9 mouse cellular contexts compared by ENCODE assay signal in genomic region chr10:19936961-19937708, GRCm38 (mm10). TPM values are rescaled to one million over a fixed set of nuclear protein-coding genes. Genes with fewer than 3 reads are reported as not detected.
DNase-seq lines count a peak whose midpoint lies in the region; ATAC-seq lines count a peak whose summit lies in the region.
"Had no signal": no experiment of that assay in that cellular context is flagged by ENCODE, and none has a peak within 500 bp of the region (broad histone marks: within the 10 kb centered on the region; RNA-seq: fewer than 3 reads in every experiment).

No protein-coding gene starts in this region.

- no peaks in the 10 kb centered on the region for H3K27me3 ChIP-seq in heart, embryonic 15.5 days
- no peaks in the 10 kb centered on the region for H3K27me3 ChIP-seq in intestine, embryonic 15.5 days (replicated peaks)
- no peaks in the 10 kb centered on the region for H3K27me3 ChIP-seq in stomach, embryonic 14.5 days (ENCODE audit: control insufficient read depth, insufficient read depth, low read length)

- H3K27ac ChIP-seq in heart, embryonic 15.5 days: 0 out of 2 replicates have a peak overlapping the region, but pooled peaks have one; percentile 9
- no peak overlapping the region for H3K27ac ChIP-seq in intestine, embryonic 15.5 days
- H3K27ac ChIP-seq in stomach, embryonic 14.5 days (ENCODE audit: low read length): no peak overlapping the region

- H3K4me1 ChIP-seq in heart, embryonic 15.5 days (replicated peaks): peaks cover 47% of the 10 kb centered on the region
- peaks cover 19% of the 10 kb centered on the region for H3K4me1 ChIP-seq in intestine, embryonic 15.5 days (replicated peaks)
- H3K4me1 ChIP-seq in stomach, embryonic 14.5 days (ENCODE audit: control insufficient read depth, insufficient read depth, low read length): peaks cover 25% of the 10 kb centered on the region; the same call in 1 of the 2 replicates

- no peak for ATAC-seq in heart, embryonic 15.5 days (replicated peaks; ENCODE audit: insufficient number of reproducible peaks, insufficient read depth, low FRiP score, low read depth)
- ATAC-seq in intestine, embryonic 15.5 days: no peak
- ATAC-seq in stomach, embryonic 14.5 days (ENCODE audit: insufficient number of reproducible peaks, insufficient read depth, low FRiP score, low read depth): no peak

- H3K36me3 ChIP-seq in heart, embryonic 15.5 days: no peaks in the 10 kb centered on the region
- no peaks in the 10 kb centered on the region for H3K36me3 ChIP-seq in intestine, embryonic 15.5 days
- no peaks in the 10 kb centered on the region for H3K36me3 ChIP-seq in stomach, embryonic 14.5 days (ENCODE audit: control insufficient read depth, insufficient read depth, low read length)

- no peaks in the 10 kb centered on the region for H3K9me3 ChIP-seq in heart, embryonic 15.5 days (replicated peaks)
- no peaks in the 10 kb centered on the region for H3K9me3 ChIP-seq in intestine, embryonic 15.5 days
- no peaks in the 10 kb centered on the region for H3K9me3 ChIP-seq in stomach, embryonic 14.5 days (ENCODE audit: control insufficient read depth, low read depth, low read length)

- H3K9ac ChIP-seq in heart, embryonic 15.5 days: no peak overlapping the region
- H3K9ac ChIP-seq in intestine, embryonic 15.5 days: no peak overlapping the region
- no peak overlapping the region for H3K9ac ChIP-seq in stomach, embryonic 14.5 days (replicated peaks; ENCODE audit: low read depth, low read length)

- intact Hi-C loops in heart, postnatal 36 days (cut with DNase I): loop anchor here (10.0 kb wide), 1 partner anchor 68 kb away; no protein-coding TSS in a partner anchor

- H3K4me3 ChIP-seq in heart, embryonic 15.5 days: peak overlapping the region; percentile 24
- no peak overlapping the region for H3K4me3 ChIP-seq in intestine, embryonic 15.5 days (replicated peaks)
- no peak overlapping the region for H3K4me3 ChIP-seq in stomach, embryonic 14.5 days (ENCODE audit: low read depth, low read length)

- H3K4me2 ChIP-seq in heart, embryonic 15.5 days: peak overlapping the region; percentile 43
- peak overlapping the region; percentile 26; the same call in 1 of the 2 replicates for H3K4me2 ChIP-seq in intestine, embryonic 15.5 days (replicated peaks)
- H3K4me2 ChIP-seq in stomach, embryonic 14.5 days (replicated peaks; ENCODE audit: low read depth, low read length): peak overlapping the region; percentile 19; the same call in 1 of the 2 replicates

- 62% methylated on average over 9 of the region's 9 CpGs for WGBS in heart, embryonic 15.5 days
- WGBS in intestine, embryonic 15.5 days: 60% methylated on average over 9 of the region's 9 CpGs
- WGBS in stomach, embryonic 14.5 days: 61% methylated on average over 9 of the region's 9 CpGs

- no peak for DNase-seq in heart, postnatal 36 days
- peak; percentile 10 for DNase-seq in retina, postnatal 1 day
- no peak for DNase-seq in retina, embryonic 14.5 days (ENCODE audit: low spot score)
- DNase-seq in cerebellum, adult 18-20 months: no peak
- no peak for DNase-seq in ovary, postnatal 14 days (ENCODE audit: low spot score)
- DNase-seq: cerebellum, postnatal 10 days had no signal

RNA-seq across cellular contexts. Expression of gene Map3k5, which starts 2.9 kb away (rescaled TPM):
- polyA plus RNA-seq in heart, embryonic 15.5 days (2015; fragmentation: Nextera tagmentation; extraction: Ambion mirVana): 2.6 and 3.2 TPM in 2 replicates
- total RNA-seq in heart, postnatal 36 days (2021): 10 to 100 TPM; 43.4 to 43.5 TPM
- polyA plus RNA-seq in intestine, embryonic 15.5 days (2015; fragmentation: Nextera tagmentation; extraction: Ambion mirVana): 1.9 and 2.4 TPM in 2 replicates
- 4.6 and 5.0 TPM in 2 replicates for polyA plus RNA-seq in stomach, embryonic 14.5 days (2014; fragmentation: Nextera tagmentation; extraction: Ambion mirVana)

RNA-seq across cellular contexts. Expression of gene Pex7, which starts 29.6 kb away (rescaled TPM):
- 33.9 and 34.8 TPM in 2 replicates for polyA plus RNA-seq in heart, embryonic 15.5 days (2015; fragmentation: Nextera tagmentation; extraction: Ambion mirVana)
- 10 to 100 TPM; 27.4 to 35.1 TPM for total RNA-seq in heart, postnatal 36 days (2021)
- 48.8 and 50.3 TPM in 2 replicates for polyA plus RNA-seq in intestine, embryonic 15.5 days (2015; fragmentation: Nextera tagmentation; extraction: Ambion mirVana)
- 34.8 and 37.3 TPM in 2 replicates for polyA plus RNA-seq in stomach, embryonic 14.5 days (2014; fragmentation: Nextera tagmentation; extraction: Ambion mirVana)
